Mouse (Mus musculus): ENCODE measurements at regions not wholly inside any gene's neighbourhood (a gene's known extent, or its start where the extent isn't known, plus 50 kb on each side); places are given as distances from the start of the nearest gene placed in this dataset.

GRCm38 (mm10) chr2:46678366-46678765 is 1561.2 kb upstream of the Zeb2 start:
- DNase-seq (ENCODE audit: low spot score in 2 of 2) = peak in 1 of 2 experiments; percentile 15

DNA sequence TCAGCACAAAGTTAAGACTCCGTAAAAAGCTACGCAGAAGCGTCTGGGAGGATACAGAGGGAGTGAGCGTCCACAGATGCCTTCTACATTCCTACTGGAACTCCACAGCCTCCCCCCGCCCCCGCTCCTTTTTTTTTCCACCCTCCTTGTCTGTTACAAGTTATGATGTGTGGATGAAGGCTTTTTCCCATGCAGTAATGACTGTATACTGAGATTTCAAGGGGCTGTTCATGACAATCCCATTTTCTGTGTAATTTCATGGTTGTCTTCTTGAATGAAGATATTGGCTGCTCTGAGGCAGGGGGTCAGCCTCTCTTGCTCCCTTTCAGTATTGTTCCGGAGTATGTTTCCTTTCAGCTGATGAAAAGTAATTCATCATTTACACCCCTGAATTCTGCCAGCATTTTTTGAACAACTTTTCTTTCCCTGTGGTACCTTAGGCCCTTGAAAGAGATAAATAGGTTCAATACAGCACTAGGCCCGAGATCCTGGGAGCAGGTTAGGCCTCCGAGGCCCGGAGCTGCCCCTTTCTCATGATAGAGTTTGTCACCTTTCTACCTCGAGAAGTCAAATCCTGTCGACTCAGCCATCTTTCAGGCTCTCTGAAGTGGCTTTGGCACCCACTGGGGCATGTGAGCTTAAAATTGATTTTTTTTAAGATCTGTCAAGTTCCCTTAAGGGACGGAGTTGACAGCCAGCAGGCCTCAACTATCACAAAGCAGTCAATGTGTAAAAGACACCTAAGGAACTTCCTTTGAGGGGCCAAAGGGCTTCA is 1552.5 kb upstream of the Zeb2 start:
- no peak for DNase-seq (ENCODE audit: low spot score in 2 of 2)

DNA sequence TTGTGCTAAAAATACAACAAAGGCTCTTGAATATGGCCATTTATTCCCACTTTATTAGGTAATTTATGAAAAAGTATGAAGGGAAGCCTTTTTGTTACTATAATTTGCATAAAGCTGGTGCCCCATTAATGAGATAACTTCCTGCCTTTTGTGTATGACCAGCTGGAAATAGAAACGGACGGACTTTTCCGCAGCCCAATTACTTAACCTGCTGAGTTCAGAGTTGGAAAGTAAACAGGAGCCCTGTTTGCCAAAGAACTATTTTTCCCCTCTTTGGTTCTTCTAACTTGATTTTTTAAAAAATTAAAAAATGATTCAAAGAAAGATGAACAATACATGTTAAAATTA is 1549.8 kb upstream of the Zeb2 start:
- no peak for DNase-seq (ENCODE audit: low spot score in 2 of 2)

DNA sequence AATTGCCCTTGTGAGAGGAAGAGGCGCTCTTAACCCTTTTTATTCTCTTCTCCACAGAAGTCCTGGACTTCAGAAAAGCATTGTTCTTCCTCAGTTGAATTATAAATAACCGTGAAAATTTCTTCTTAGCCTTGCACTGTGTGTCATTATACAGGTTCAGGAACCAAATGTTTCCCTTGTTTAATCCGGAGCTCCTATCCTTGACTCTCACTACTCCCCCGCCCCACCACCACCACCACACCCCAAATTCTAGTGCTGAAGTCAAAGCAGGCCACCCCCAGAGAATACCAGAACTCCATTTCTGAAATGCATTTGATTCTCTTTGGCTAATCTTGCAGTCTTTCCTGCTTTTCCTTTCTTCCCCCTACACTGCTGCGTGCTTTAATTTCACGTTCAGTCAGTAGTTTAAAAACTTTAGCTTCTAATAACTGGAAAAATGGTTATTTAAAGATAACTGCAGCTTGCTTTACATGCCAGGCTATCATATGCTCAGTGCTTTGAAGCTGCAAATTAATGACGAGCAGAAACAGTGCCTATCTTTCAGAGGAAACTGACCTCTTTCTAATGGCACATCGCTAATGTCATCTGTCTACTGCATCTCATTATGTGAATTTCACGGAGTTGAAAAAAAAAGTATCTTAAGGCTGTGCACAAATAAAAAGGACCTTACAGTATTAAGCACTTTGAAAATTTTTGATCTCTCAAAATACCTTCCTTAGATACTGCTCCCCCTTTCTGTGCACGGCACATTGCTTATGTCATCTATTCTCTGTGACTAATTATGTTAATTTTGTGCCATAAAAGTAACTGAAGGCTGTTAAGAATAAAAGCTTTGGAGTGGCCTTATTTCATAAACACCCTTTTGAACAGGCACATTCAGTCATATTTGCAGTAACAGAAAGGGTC is 1549.1 kb upstream of the Zeb2 start:
- DNase-seq (ENCODE audit: low spot score in 2 of 2) = no peak

GRCm38 (mm10) chr2:46661876-46662275 is 1544.7 kb upstream of the Zeb2 start:
- no peak for DNase-seq (ENCODE audit: low spot score in 2 of 2)

- no peak for DNase-seq (ENCODE audit: low spot score in 2 of 2)
Observed at GRCm38 (mm10) chr2:46660577-46660976, 1543.4 kb upstream of the Zeb2 start.

DNA sequence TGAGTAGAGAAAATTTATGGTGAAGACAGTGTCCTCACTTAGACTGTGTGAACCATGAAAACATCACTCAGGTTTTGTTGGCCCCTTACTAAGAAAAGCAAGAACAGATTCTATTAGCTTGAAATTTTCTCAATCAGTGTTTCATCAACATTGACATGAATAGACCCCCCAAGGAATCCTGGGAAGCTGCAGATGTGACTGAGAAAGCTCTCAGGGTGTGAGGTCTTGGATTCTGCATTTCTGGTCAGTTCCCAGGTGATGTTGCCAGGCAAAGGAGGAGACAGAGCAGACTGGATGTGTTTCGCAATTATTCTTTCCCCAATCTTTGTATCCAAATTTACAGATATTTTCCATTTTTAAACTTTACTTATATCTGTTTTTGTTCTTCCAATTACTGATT is 1538.1 kb upstream of the Zeb2 start:
- no peak for DNase-seq (ENCODE audit: low spot score in 2 of 2)

DNA sequence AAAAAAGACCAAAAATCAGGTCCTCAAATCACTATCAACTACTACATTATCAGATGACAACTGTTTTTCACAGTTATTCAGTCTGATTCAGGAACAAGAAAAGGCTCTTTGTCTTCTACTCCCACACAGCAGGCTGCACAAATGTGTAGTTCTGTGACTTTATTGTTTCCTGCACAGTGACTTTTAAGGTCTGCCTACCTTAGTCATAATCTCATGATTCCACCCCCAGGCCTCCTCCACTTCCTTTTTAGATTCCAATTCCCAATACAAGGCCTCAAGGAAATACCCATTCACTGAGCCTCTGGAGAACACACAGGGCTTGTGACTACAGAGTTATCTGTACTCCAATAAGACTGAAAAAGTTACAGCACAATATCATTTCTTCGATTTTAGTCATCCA is 1535.4 kb upstream of the Zeb2 start:
- no peak for DNase-seq (ENCODE audit: low spot score in 2 of 2)

GRCm38 (mm10) chr2:46646366-46646765 is 1529.2 kb upstream of the Zeb2 start:
- DNase-seq (ENCODE audit: low spot score in 2 of 2) = no peak

- DNase-seq (ENCODE audit: low spot score in 2 of 2) = no peak
Observed at GRCm38 (mm10) chr2:46609217-46609616, 1492.0 kb upstream of the Zeb2 start.

DNA sequence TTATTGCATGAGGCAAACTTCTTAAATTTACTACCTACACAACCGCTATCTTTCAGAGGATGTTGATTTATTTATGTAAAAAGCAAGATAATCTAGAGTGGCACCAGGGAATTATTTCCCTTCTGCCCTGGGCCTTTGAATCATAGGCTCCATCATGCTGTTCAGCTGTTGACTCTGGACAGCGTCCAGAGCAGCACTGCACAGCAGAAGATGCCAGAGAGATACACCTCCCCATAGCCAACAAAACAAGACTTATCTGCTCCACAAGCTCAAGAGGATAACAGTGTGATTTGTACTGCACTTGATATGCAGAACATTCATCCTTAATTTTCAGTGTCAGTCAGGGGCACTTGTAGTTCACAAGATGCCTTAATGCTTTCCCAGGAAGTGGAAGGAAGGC is 1464.6 kb upstream of the Zeb2 start:
- DNase-seq (ENCODE audit: low spot score in 2 of 2) = peak; percentile 23 to 47

- no peak for DNase-seq (ENCODE audit: low spot score in 2 of 2)
Observed at GRCm38 (mm10) chr2:46570416-46570815, 1453.2 kb upstream of the Zeb2 start.

DNA sequence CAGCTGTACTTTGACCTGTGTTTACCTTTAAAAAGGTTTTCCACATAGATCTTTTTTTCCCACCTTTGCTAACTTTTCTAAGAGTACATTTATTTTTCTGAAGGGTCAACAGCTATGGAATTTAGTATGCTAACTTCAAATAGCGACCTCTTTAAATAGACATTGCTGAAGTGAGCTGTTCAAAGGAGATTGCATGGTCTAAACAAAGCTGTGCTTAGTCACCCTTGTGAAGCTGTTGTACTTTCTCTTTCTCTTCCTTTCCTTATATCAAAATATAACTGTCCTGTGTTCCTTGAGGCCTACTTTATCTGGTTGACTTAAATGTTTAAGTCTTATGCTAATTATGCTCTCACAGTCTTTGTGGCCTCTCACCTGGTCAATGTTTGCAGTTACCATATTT is 1416.2 kb upstream of the Zeb2 start:
- DNase-seq (ENCODE audit: low spot score in 2 of 2) = no peak

DNA sequence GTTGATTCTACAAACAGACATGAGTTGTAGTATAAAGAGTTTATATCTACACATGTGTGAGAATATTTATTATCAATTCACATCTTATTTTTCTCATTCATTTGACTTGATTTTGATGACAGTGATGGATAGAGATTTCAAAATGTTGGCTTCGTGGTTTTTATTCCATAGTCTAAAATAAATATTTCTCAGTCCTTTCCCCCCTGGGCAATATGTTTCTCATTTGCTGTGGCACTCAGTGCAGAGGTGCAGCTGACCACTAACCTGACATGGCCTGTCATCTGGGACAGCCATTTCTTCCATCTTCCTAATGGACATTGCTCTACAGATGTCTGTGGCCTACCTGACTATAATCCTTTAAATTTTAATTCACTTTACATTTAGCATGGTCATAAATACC is 1413.5 kb upstream of the Zeb2 start:
- DNase-seq (ENCODE audit: low spot score in 2 of 2) = no peak

DNA sequence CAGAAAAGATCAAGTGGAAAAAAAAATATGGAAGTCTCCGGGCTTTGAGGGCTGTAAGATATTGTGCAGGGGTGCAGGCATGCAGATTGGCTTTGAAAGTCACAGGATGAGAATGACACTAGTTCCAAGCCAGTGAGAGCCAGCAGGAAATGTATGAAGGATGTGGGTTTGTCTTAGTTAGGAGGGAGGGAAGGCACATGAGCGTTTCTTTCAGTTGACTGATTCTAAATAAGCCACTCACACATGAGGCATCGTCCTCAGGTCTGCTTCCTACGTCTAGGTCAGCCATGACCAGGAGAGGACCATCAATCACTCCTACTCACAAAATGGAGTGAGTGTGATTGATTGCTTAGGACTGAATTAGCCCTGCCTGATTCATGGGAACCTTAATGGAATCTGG is 1408.0 kb upstream of the Zeb2 start:
- no peak for DNase-seq (ENCODE audit: low spot score in 2 of 2)

DNA sequence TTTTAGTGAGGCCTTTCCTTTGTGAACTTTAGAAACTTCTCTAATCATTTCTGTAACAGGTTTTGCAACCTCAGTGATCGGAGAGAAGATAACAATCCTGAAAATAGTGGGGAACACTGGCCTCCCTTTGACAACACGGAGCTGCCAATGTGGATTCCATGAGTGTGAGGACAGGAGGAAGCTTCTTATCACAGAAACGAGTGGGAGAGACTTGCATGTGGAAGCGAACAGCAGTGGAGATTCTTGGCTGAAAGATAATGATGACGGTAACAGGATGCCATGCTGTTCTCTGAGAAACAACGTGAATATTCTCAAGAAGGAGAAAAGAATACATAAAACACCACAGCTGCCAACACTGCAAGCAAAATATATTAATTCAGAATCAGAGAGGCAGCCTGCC is 1407.4 kb upstream of the Zeb2 start:
- peak in 1 of 2 experiments; percentile 13 for DNase-seq (ENCODE audit: low spot score in 2 of 2)

GRCm38 (mm10) chr2:46521147-46521965 is 1404.2 kb upstream of the Zeb2 start:
- no peak for DNase-seq (ENCODE audit: low spot score in 2 of 2)

DNA sequence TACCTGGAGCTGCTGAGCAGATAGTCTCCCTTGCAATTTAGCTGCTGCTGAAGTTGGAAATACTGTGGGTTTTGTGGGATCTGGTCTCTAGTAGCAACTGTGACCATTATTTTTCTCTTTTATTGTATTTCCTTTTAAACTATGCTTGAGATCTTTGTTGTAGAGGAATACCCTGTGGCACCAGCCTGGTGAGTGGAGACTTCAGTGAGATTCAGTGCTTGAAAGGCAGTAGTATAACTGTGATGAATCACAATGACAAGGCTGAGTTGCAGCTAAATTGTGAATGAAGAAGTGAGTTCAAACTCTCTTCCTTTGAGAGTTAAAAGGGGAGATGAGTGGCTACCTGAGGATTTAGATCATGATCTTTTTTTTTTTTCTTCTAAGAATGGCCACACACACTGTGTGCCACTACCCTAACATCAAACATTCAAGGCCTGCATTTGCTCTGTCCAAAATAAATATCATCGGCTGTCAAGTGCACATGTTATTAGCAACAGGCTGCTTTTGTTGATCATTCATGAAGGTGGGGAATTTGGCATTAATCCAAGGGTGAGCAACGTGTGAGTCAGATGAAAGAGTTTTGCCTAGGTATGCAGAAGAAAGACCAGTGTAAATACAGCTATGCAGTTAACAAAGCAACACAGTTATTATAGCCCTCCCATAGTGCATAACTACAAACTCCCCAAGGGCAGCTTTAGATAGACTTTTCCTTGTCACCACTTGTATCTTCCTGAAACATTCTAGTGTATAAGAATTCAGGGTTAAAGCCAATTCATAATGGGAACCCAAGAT is 1395.2 kb upstream of the Zeb2 start:
- no peak for DNase-seq (ENCODE audit: low spot score in 2 of 2)

- no peak for DNase-seq (ENCODE audit: low spot score in 2 of 2)
Observed at GRCm38 (mm10) chr2:46506951-46507350, 1389.8 kb upstream of the Zeb2 start.

- DNase-seq (ENCODE audit: low spot score in 2 of 2) = no peak
Observed at GRCm38 (mm10) chr2:46503074-46503473, 1385.9 kb upstream of the Zeb2 start.

DNA sequence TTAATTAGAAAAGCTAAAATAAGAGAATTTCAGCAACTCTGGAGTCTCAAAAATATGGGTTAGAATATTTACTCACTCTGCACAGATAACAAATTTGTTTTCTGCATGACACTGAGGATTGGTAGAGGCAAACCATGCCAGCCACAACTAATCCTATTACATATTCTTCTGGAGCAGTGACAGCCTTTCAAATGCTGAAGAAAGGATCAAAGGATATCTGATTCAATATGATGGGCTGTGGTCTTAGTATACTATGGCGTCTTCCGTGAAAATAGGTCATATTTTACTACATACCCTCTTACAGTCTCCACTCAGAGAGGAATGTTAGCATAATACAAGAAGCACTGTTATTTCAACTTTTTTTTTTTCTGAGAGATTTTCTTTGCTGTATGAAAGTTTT is 1375.1 kb upstream of the Zeb2 start:
- no peak for DNase-seq (ENCODE audit: low spot score in 2 of 2)

All from layer of hippocampus, postnatal 14 days (tissue).